Comparison of ENCODE assay signal across 13 mouse cellular contexts in the genomic region with DNA sequence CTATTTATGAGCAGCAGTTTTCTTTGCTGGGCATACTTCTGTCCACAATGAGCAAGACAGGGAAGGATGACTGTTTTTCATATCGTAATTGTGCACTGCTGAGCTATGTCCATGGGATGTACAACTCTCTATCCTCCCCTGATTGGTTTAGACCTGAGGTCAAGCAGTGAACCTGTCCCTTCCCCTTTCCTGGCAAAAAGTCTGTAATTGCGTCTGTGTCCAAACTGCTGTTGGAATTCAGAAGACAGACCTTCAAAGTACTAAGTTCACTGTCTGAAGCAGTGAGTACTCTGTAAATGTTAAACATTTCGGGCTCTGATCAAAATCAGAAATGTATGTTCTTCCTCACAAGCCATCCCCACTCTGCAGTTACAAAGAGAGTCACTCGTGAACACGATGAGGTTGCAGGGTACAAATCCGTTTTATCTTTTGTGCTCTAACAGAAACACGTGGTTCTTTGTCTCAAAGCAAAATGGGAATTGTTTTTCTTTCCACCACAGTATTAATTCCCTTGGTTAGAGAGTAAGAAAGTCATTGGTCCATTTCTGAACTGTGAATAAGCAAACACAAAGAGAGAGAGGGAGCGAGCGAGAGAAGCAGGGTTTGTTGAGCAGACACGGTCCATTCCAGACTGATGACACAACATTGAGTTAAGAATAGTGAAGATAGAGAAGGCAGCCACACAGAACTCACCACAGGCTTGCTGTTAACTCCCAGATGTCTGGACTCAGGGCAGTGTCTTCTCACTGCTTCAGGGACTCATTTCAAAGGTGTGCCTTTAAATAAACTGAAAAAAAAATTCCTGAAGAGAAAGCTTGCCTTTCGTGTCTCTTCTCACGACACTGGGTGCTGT.
A peak's percentile ranks its signal among the peaks of the same experiment; 100 is the strongest.
DNase-seq lines count a peak whose midpoint lies in the region; ATAC-seq and TF ChIP-seq lines count a peak whose summit lies in the region.
"Had no signal": no experiment of that assay in that cellular context is flagged by ENCODE, and none has a peak within 500 bp of the region (broad histone marks: within the 10 kb centered on the region; RNA-seq: fewer than 3 reads in every experiment).

No protein-coding gene starts in this region.

- H3K4me3 ChIP-seq in hindbrain, postnatal 0 days (ENCODE audit: low read length) = no peak overlapping the region
- H3K4me3 ChIP-seq in hindbrain, embryonic 12.5 days = no peak overlapping the region
- H3K4me3 ChIP-seq: lung, embryonic 15.5 days had no signal

- peak; percentile 4 for DNase-seq in hindbrain, postnatal 0 days (ENCODE audit: low spot score)
- peak; percentile 34 for DNase-seq in adipocyte (ENCODE audit: low spot score)
- peak; percentile 36 for DNase-seq in heart, adult 8-10 months (ENCODE audit: low spot score)
- peak; percentile 6 to 14 for DNase-seq in heart, postnatal 36 days
- DNase-seq in gastrocnemius, adult 8-10 months (ENCODE audit: low spot score in 2 of 2) = no peak
- DNase-seq in cerebellum, postnatal 10 days = no peak
- DNase-seq: cerebellum, adult 2 months; kidney, adult 9 months; liver had no signal

- H3K9me3 ChIP-seq in hindbrain, postnatal 0 days (ENCODE audit: low read length) = no peaks in the 10 kb centered on the region
- no peaks in the 10 kb centered on the region for H3K9me3 ChIP-seq in hindbrain, embryonic 12.5 days (replicated peaks)
- H3K9me3 ChIP-seq: lung, embryonic 15.5 days had no signal

- intact Hi-C loops in heart, postnatal 36 days (cut with DNase I) = no loop called here

- no peak for TF ChIP-seq CTCF in hindbrain, postnatal 0 days (IDR thresholded peaks at IDR 0.05; ENCODE audit: low read depth)

- peak; percentile 32; the same call in 1 of the 2 replicates for ATAC-seq in hindbrain, postnatal 0 days
- ATAC-seq in hindbrain, embryonic 12.5 days (ENCODE audit: low FRiP score) = no peak
- no peak for ATAC-seq in erythroblast, adult 5-6 weeks (replicated peaks; ENCODE audit: low FRiP score, poor library complexity, severe bottlenecking)

- H3K27me3 ChIP-seq in hindbrain, postnatal 0 days (ENCODE audit: insufficient read depth, low read length) = no peaks in the 10 kb centered on the region
- H3K27me3 ChIP-seq in hindbrain, embryonic 12.5 days = no peaks in the 10 kb centered on the region
- H3K27me3 ChIP-seq: lung, embryonic 15.5 days had no signal

- H3K9ac ChIP-seq in hindbrain, postnatal 0 days (replicated peaks; ENCODE audit: low read length) = no peak overlapping the region
- H3K9ac ChIP-seq in hindbrain, embryonic 12.5 days = no peak overlapping the region
- H3K9ac ChIP-seq: hindbrain, embryonic 14.5 days; lung, embryonic 15.5 days had no signal

- 43% methylated on average over 12 of the region's 12 CpGs for WGBS in hindbrain, postnatal 0 days
- WGBS in hindbrain, embryonic 12.5 days = 52% methylated on average over 12 of the region's 12 CpGs

- H3K27ac ChIP-seq in hindbrain, postnatal 0 days = no peak overlapping the region
- no peak overlapping the region for H3K27ac ChIP-seq in hindbrain, embryonic 12.5 days
- H3K27ac ChIP-seq: hindbrain, embryonic 14.5 days; lung, embryonic 15.5 days had no signal

- H3K4me2 ChIP-seq in hindbrain, postnatal 0 days (ENCODE audit: low read depth, low read length) = no peak overlapping the region
- no peak overlapping the region for H3K4me2 ChIP-seq in hindbrain, embryonic 12.5 days (replicated peaks)
- H3K4me2 ChIP-seq: hindbrain, embryonic 14.5 days; lung, embryonic 15.5 days had no signal

- no peaks in the 10 kb centered on the region for H3K36me3 ChIP-seq in hindbrain, postnatal 0 days (ENCODE audit: insufficient read depth, low read length)
- no peaks in the 10 kb centered on the region for H3K36me3 ChIP-seq in hindbrain, embryonic 12.5 days
- H3K36me3 ChIP-seq: lung, embryonic 15.5 days had no signal

- no peaks in the 10 kb centered on the region for H3K4me1 ChIP-seq in hindbrain, postnatal 0 days (ENCODE audit: insufficient read depth, low read length)
- H3K4me1 ChIP-seq in hindbrain, embryonic 12.5 days = no peaks in the 10 kb centered on the region
- H3K4me1 ChIP-seq: lung, embryonic 15.5 days had no signal

Comparison
In these comparisons a context has a peak if more than half of its experiments do, and no peak if none do; other contexts are left out.
1. DNase-seq: peak in hindbrain, postnatal 0 days (single experiment), adipocyte (single experiment), heart, adult 8-10 months (single experiment) and heart, postnatal 36 days (2 of 2); none in gastrocnemius, adult 8-10 months (0 of 2) and cerebellum, postnatal 10 days (0 of 2).